Mouse (Mus musculus): ENCODE data around the gene Abce1.
"Not testable (repeated sequence)": the region's sequence is repeated elsewhere in the genome, so short reads cannot be mapped to it uniquely, and the experiment has no call there.

DNA sequence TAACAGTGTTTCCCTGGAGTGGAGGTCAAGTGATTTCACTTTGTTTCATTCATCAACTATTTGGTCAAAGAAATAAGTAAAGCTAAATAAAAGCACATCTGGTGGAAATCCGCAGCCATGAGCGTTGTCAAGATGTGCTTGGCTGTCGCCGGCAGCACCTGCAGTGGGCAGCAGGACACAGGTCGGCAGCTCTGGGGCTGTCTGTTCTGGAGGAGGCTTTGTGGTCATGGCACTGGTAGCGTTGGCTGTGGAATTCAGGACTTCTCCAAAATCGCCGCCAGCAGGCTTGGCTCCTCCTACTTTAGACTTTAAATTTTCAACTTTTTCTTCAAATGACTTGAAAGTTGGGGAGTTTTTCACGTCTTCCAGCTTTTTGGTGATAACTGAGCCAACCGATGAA lies 31.5 kb downstream of the Abce1 start:
- TF ChIP-seq CHD2 (IDR thresholded peaks at IDR 0.05; ENCODE audit: low read depth, low read length); ZNF384 (IDR thresholded peaks at IDR 0.05; ENCODE audit: low read depth, low read length); HCFC1 (IDR thresholded peaks at IDR 0.05; ENCODE audit: borderline replicate concordance, insufficient read depth, low read length): not testable (repeated sequence)

Data from ES-E14 (cell line).